Mouse (Mus musculus) hindbrain, embryonic 13.5 days (tissue): ENCODE data around the gene Ptprk. TPM values are rescaled to one million over a fixed set of nuclear protein-coding genes. Genes with fewer than 3 reads are reported as not detected.

Experiments
- ATAC-seq: fragments of 200-750 bp; cut with Nextera tagmentation; 2 replicates; pipeline ENCODE4 v1.8.0; 2017; ENCODE audit warnings: moderate TSS enrichment; ENCODE audit not compliant: low FRiP score
- H3K27ac ChIP-seq: fragments of 300-500 bp; sonication (generic); 2 replicates; pipeline ENCODE4 v1.5.1; 2015; ENCODE audit warnings: inconsistent platforms, mild to moderate bottlenecking, moderate library complexity
- H3K27me3 ChIP-seq: fragments of 300-500 bp; sonication (generic); 2 replicates; pipeline ENCODE4 v1.6.1; 2015; ENCODE audit warnings: mild to moderate bottlenecking, inconsistent platforms
- H3K36me3 ChIP-seq: fragments of 300-500 bp; sonication (generic); 2 replicates; pipeline ENCODE4 v1.6.1; 2015; ENCODE audit warnings: mild to moderate bottlenecking, inconsistent platforms
- H3K4me1 ChIP-seq: fragments of 300-500 bp; sonication (generic); replicated peaks from 2 replicates; pipeline ENCODE4 v1.6.1; 2015; ENCODE audit warnings: inconsistent platforms
- H3K4me2 ChIP-seq: fragments of 300-500 bp; sonication (generic); 2 replicates; pipeline ENCODE4 v1.6.1; 2015; ENCODE audit warnings: inconsistent platforms, mild to moderate bottlenecking, moderate library complexity
- H3K4me3 ChIP-seq: fragments of 300-500 bp; sonication (generic); 2 replicates; pipeline ENCODE4 v1.5.1; 2015; ENCODE audit warnings: mild to moderate bottlenecking, inconsistent platforms
- H3K9ac ChIP-seq: fragments of 300-500 bp; sonication (generic); 2 replicates; pipeline ENCODE4 v1.6.1; 2015; ENCODE audit warnings: mild to moderate bottlenecking, inconsistent platforms
- H3K9me3 ChIP-seq: fragments of 300-500 bp; sonication (generic); 2 replicates; pipeline ENCODE4 v1.6.1; 2016; ENCODE audit warnings: inconsistent platforms
- WGBS: fragments of 180-500 bp; shearing (Covaris S2); methylation state at CpG from one replicate; pipeline ENCODE4 v1.1.7; 2015; 5-methylcytosine and 5-hydroxymethylcytosine counted together
- polyA plus RNA-seq: library from polyadenylated mRNA; unstranded; fragments of >200 nt; fragmentation: Nextera tagmentation; extraction: Ambion mirVana; gene quantifications from 2 replicates; pipeline ENCODE4 v1.2.1, GENCODE M21; 2015

Gene Ptprk
- polyA plus RNA-seq, 1 experiment from 2014 or later: 31.3 TPM

- no peak overlapping the region for H3K4me3 ChIP-seq
- H3K4me1 ChIP-seq: no peaks in the 10 kb centered on the region
- no peak overlapping the region for H3K9ac ChIP-seq
- no peaks in the 10 kb centered on the region for H3K9me3 ChIP-seq
- ATAC-seq: no peak
- H3K4me2 ChIP-seq: no peak overlapping the region
- H3K27me3 ChIP-seq: no peaks in the 10 kb centered on the region
- no peak overlapping the region for H3K27ac ChIP-seq
- H3K36me3 ChIP-seq: no peaks in the 10 kb centered on the region
Observed at GRCm38 (mm10) chr10:28209394-28209793, 134.8 kb downstream of the Ptprk start.

- no peak overlapping the region for H3K9ac ChIP-seq
- H3K9me3 ChIP-seq: no peaks in the 10 kb centered on the region
- ATAC-seq: no peak
- H3K4me2 ChIP-seq: no peak overlapping the region
- no peak overlapping the region for H3K4me3 ChIP-seq
- H3K27me3 ChIP-seq: no peaks in the 10 kb centered on the region
- WGBS: 100% methylated on average over 1 of the region's 1 CpGs
- H3K4me1 ChIP-seq: no peaks in the 10 kb centered on the region
- no peak overlapping the region for H3K27ac ChIP-seq
- no peaks in the 10 kb centered on the region for H3K36me3 ChIP-seq
Observed at GRCm38 (mm10) chr10:28212083-28212482, 137.5 kb downstream of the Ptprk start.

GRCm38 (mm10) chr10:28215153-28215552, 140.5 kb downstream of the Ptprk start:
- WGBS: 86% methylated on average over 6 of the region's 6 CpGs
- Histone ChIP-seq H3K36me3 (no peaks in the 10 kb centered on the region), H3K27me3 (no peaks in the 10 kb centered on the region), H3K9ac (no peak overlapping the region), H3K4me3 (no peak overlapping the region), H3K27ac (no peak overlapping the region), H3K9me3 (no peaks in the 10 kb centered on the region), H3K4me1 (no peaks in the 10 kb centered on the region), H3K4me2 (no peak overlapping the region)
- no peak for ATAC-seq

GRCm38 (mm10) chr10:28223602-28224001, 149.0 kb downstream of the Ptprk start:
- Histone ChIP-seq H3K27me3 (no peaks in the 10 kb centered on the region), H3K36me3 (no peaks in the 10 kb centered on the region), H3K27ac (no peak overlapping the region), H3K9ac (no peak overlapping the region), H3K9me3 (no peaks in the 10 kb centered on the region), H3K4me3 (no peak overlapping the region), H3K4me2 (no peak overlapping the region), H3K4me1 (peaks cover 14% of the 10 kb centered on the region)
- ATAC-seq: no peak
- 59% methylated on average over 6 of the region's 6 CpGs for WGBS

- no peak overlapping the region for H3K27ac ChIP-seq
- peaks cover 14% of the 10 kb centered on the region for H3K4me1 ChIP-seq
- H3K4me2 ChIP-seq: no peak overlapping the region
- H3K4me3 ChIP-seq: no peak overlapping the region
- H3K36me3 ChIP-seq: no peaks in the 10 kb centered on the region
- H3K9me3 ChIP-seq: no peaks in the 10 kb centered on the region
- H3K27me3 ChIP-seq: no peaks in the 10 kb centered on the region
- WGBS: 73% methylated on average over 1 of the region's 1 CpGs
- no peak overlapping the region for H3K9ac ChIP-seq
- no peak for ATAC-seq
Observed at GRCm38 (mm10) chr10:28224376-28224775, 149.8 kb downstream of the Ptprk start.

GRCm38 (mm10) chr10:28225536-28226075, 151.0 kb downstream of the Ptprk start:
- ATAC-seq: no peak
- 53% methylated on average over 5 of the region's 5 CpGs for WGBS

GRCm38 (mm10) chr10:28227732-28228131, 153.1 kb downstream of the Ptprk start:
- no peaks in the 10 kb centered on the region for H3K9me3 ChIP-seq
- no peak for ATAC-seq
- no peaks in the 10 kb centered on the region for H3K27me3 ChIP-seq
- no peak overlapping the region for H3K9ac ChIP-seq
- H3K27ac ChIP-seq: no peak overlapping the region
- 96% methylated on average over 4 of the region's 4 CpGs for WGBS
- H3K4me3 ChIP-seq: no peak overlapping the region
- H3K4me2 ChIP-seq: no peak overlapping the region
- peaks cover 20% of the 10 kb centered on the region for H3K4me1 ChIP-seq
- no peaks in the 10 kb centered on the region for H3K36me3 ChIP-seq

More at GRCm38 (mm10) chr10:28225536-28226075, 151.0 kb downstream of the Ptprk start:
- Histone ChIP-seq H3K4me2 (no peak overlapping the region), H3K4me3 (no peak overlapping the region), H3K4me1 (peaks cover 14% of the 10 kb centered on the region), H3K36me3 (no peaks in the 10 kb centered on the region), H3K27ac (no peak overlapping the region), H3K27me3 (no peaks in the 10 kb centered on the region), H3K9me3 (no peaks in the 10 kb centered on the region), H3K9ac (no peak overlapping the region)

- ATAC-seq: no peak
Observed at GRCm38 (mm10) chr10:28228208-28228607, 153.6 kb downstream of the Ptprk start.

GRCm38 (mm10) chr10:28232273-28233167, 157.9 kb downstream of the Ptprk start:
- H3K27me3 ChIP-seq: no peaks in the 10 kb centered on the region
- no peak overlapping the region for H3K27ac ChIP-seq
- H3K36me3 ChIP-seq: no peaks in the 10 kb centered on the region
- WGBS: 25% methylated on average over 4 of the region's 4 CpGs
- no peak for ATAC-seq
- H3K4me1 ChIP-seq: peaks cover 7% of the 10 kb centered on the region; the same call in 1 of the 2 replicates
- H3K4me2 ChIP-seq: no peak overlapping the region
- no peaks in the 10 kb centered on the region for H3K9me3 ChIP-seq
- no peak overlapping the region for H3K9ac ChIP-seq
- H3K4me3 ChIP-seq: no peak overlapping the region

More at GRCm38 (mm10) chr10:28228208-28228607, 153.6 kb downstream of the Ptprk start:
- Histone ChIP-seq H3K27me3 (no peaks in the 10 kb centered on the region), H3K27ac (no peak overlapping the region), H3K4me3 (no peak overlapping the region), H3K9ac (no peak overlapping the region), H3K4me2 (no peak overlapping the region), H3K4me1 (peaks cover 22% of the 10 kb centered on the region), H3K36me3 (no peaks in the 10 kb centered on the region), H3K9me3 (no peaks in the 10 kb centered on the region)
- 82% methylated on average over 1 of the region's 1 CpGs for WGBS

GRCm38 (mm10) chr10:28249047-28249446, 174.4 kb downstream of the Ptprk start:
- no peaks in the 10 kb centered on the region for H3K9me3 ChIP-seq
- H3K27me3 ChIP-seq: no peaks in the 10 kb centered on the region
- no peak overlapping the region for H3K9ac ChIP-seq
- WGBS: 81% methylated on average over 4 of the region's 4 CpGs
- 0 out of 2 replicates have a peak, but pooled peaks cover 5% of the 10 kb centered on the region for H3K4me1 ChIP-seq
- H3K4me3 ChIP-seq: no peak overlapping the region
- no peak overlapping the region for H3K27ac ChIP-seq
- no peak for ATAC-seq
- no peak overlapping the region for H3K4me2 ChIP-seq
- no peaks in the 10 kb centered on the region for H3K36me3 ChIP-seq

GRCm38 (mm10) chr10:28251385-28251784, 176.8 kb downstream of the Ptprk start:
- ATAC-seq: no peak

GRCm38 (mm10) chr10:28260651-28261050, 186.0 kb downstream of the Ptprk start:
- Histone ChIP-seq H3K27ac (no peak overlapping the region), H3K27me3 (no peaks in the 10 kb centered on the region), H3K9me3 (no peaks in the 10 kb centered on the region), H3K4me3 (no peak overlapping the region), H3K36me3 (no peaks in the 10 kb centered on the region), H3K9ac (no peak overlapping the region), H3K4me2 (no peak overlapping the region), H3K4me1 (no peaks in the 10 kb centered on the region)
- WGBS: 54% methylated on average over 2 of the region's 2 CpGs
- 0 out of 2 replicates have a peak, but pooled peaks have one; percentile 39 for ATAC-seq

More at GRCm38 (mm10) chr10:28251385-28251784, 176.8 kb downstream of the Ptprk start:
- no peak overlapping the region for H3K9ac ChIP-seq
- no peaks in the 10 kb centered on the region for H3K9me3 ChIP-seq
- H3K4me1 ChIP-seq: 0 out of 2 replicates have a peak, but pooled peaks cover 5% of the 10 kb centered on the region
- H3K4me3 ChIP-seq: no peak overlapping the region
- no peak overlapping the region for H3K27ac ChIP-seq
- no peaks in the 10 kb centered on the region for H3K27me3 ChIP-seq
- H3K4me2 ChIP-seq: no peak overlapping the region
- no peaks in the 10 kb centered on the region for H3K36me3 ChIP-seq
- WGBS: 59% methylated on average over 4 of the region's 4 CpGs
